Mouse (Mus musculus): ENCODE measurements around the gene Map3k11. TPM values are rescaled to one million over a fixed set of nuclear protein-coding genes. Genes with fewer than 3 reads are reported as not detected.

The Map3k11 gene
- total RNA-seq (2023) = 100 to 1,000 TPM; 113 to 114 TPM

GRCm38 (mm10) chr19:5688200-5689087, at the start of gene Map3k11, which contains the start of gene Pcnx3:
Gene Map3k11, plus strand, starts transcription at chr19:5688742.
Gene Pcnx3, minus strand, starts transcription at chr19:5688908.

GRCm38 (mm10) chr19:5662981-5663913, 25.3 kb upstream of the Map3k11 start, which contains the start of gene Sipa1:
Gene Sipa1, minus strand, starts transcription at chr19:5663707.

GRCm38 (mm10) chr19:5704163-5704800, 15.7 kb downstream of the Map3k11 start, which contains the start of gene Kcnk7:
Gene Kcnk7, plus strand, starts transcription at chr19:5704367.

GRCm38 (mm10) chr19:5725767-5726515, 37.4 kb downstream of the Map3k11 start, which contains the start of gene Ehbp1l1:
Gene Ehbp1l1, minus strand, starts transcription at chr19:5726317.

GRCm38 (mm10) chr19:5729444-5729815, 40.9 kb downstream of the Map3k11 start, which contains the start of gene Fam89b:
Gene Fam89b, minus strand, starts transcription at chr19:5729653.

GRCm38 (mm10) chr19:5740320-5741317, 52.1 kb downstream of the Map3k11 start, which contains the start of gene Ltbp3:
Gene Ltbp3, plus strand, starts transcription at chr19:5740904.

Other genes with a start within 250 kb of the Map3k11 start
- gene Fosl1, start 241.2 kb upstream of the Map3k11 start, total RNA-seq (2023) = 1 to 10 TPM; 2.0 to 3.2 TPM
- gene Ccdc85b, start 230.8 kb upstream of the Map3k11 start, total RNA-seq (2023) = 1 to 10 TPM; 3.7 to 4.6 TPM
- 10 to 100 TPM; 80.6 to 81.0 TPM for gene Fibp, start 228.1 kb upstream of the Map3k11 start, total RNA-seq (2023)
- under 1 TPM; 0.46 to 0.73 TPM for gene Ctsw, start 220.2 kb upstream of the Map3k11 start, total RNA-seq (2023)
- 1 to 10 TPM; 5.1 to 6.7 TPM for gene Efemp2, start 214.8 kb upstream of the Map3k11 start, total RNA-seq (2023)
- 10 to 100 TPM; 16.7 to 17.4 TPM for gene Mus81, start 200.3 kb upstream of the Map3k11 start, total RNA-seq (2023)
- gene Cfl1, start 198.3 kb upstream of the Map3k11 start, total RNA-seq (2023) = 1,000 to 10,000 TPM; 1,345 to 1,440 TPM
- 1 to 10 TPM; 1.3 to 1.4 TPM for gene 1700020D05Rik, start 185.0 kb upstream of the Map3k11 start, total RNA-seq (2023)
- 1 to 10 TPM; 2.0 to 4.9 TPM for gene Snx32, start 178.2 kb upstream of the Map3k11 start, total RNA-seq (2023)
- not detected for gene Ovol1, start 128.1 kb upstream of the Map3k11 start, total RNA-seq (2023)
- gene Ap5b1, start 120.7 kb upstream of the Map3k11 start, total RNA-seq (2023) = 10 to 100 TPM; 35.2 to 39.9 TPM
- gene Rnaseh2c, start 86.9 kb upstream of the Map3k11 start, total RNA-seq (2023) = 10 to 100 TPM; 64.5 to 74.1 TPM
- gene Kat5, start 78.5 kb upstream of the Map3k11 start, total RNA-seq (2023) = 10 to 100 TPM; 87.2 to 88.5 TPM
- 100 to 1,000 TPM; 150 to 154 TPM for gene Rela, start 51.3 kb upstream of the Map3k11 start, total RNA-seq (2023)
- gene Sipa1, start 25.0 kb upstream of the Map3k11 start, total RNA-seq (2023) = 100 to 1,000 TPM; 153 to 157 TPM
- 100 to 1,000 TPM; 112 to 131 TPM for gene Pcnx3, start 166 bp downstream of the Map3k11 start, total RNA-seq (2023)
- gene Kcnk7, start 15.6 kb downstream of the Map3k11 start, total RNA-seq (2023) = not detected
- 100 to 1,000 TPM; 236 to 244 TPM for gene Ehbp1l1, start 37.6 kb downstream of the Map3k11 start, total RNA-seq (2023)
- 100 to 1,000 TPM in 1 of 2 experiments, 10 to 100 TPM in 1; 98.8 to 107 TPM for gene Fam89b, start 40.9 kb downstream of the Map3k11 start, total RNA-seq (2023)
- 1 to 10 TPM; 3.8 to 5.4 TPM for gene Ltbp3, start 52.2 kb downstream of the Map3k11 start, total RNA-seq (2023)
- 100 to 1,000 TPM in 1 of 2 experiments, 10 to 100 TPM in 1; 92.2 to 100 TPM for gene Scyl1, start 82.7 kb downstream of the Map3k11 start, total RNA-seq (2023)
- gene Frmd8, start 186.5 kb downstream of the Map3k11 start, total RNA-seq (2023) = 10 to 100 TPM; 80.4 to 88.1 TPM
- 10 to 100 TPM; 77.6 to 84.5 TPM for gene Slc25a45, start 189.1 kb downstream of the Map3k11 start, total RNA-seq (2023)
- 1 to 10 TPM; 1.1 to 1.6 TPM for gene Tigd3, start 205.4 kb downstream of the Map3k11 start, total RNA-seq (2023)
- 100 to 1,000 TPM; 131 to 160 TPM for gene Dpf2, start 224.3 kb downstream of the Map3k11 start, total RNA-seq (2023)
- gene Cdc42ep2, start 236.1 kb downstream of the Map3k11 start, total RNA-seq (2023) = 10 to 100 TPM; 40.3 to 51.9 TPM